Mouse (Mus musculus) midbrain, embryonic 14.5 days (tissue): ENCODE measurements around the gene Tstd2. TPM values are rescaled to one million over a fixed set of nuclear protein-coding genes. Genes with fewer than 3 reads are reported as not detected.

Experiments used
- ATAC-seq: fragments of 200-750 bp; cut with Nextera tagmentation; 2 replicates; pipeline ENCODE4 v1.8.0; 2017; ENCODE audit warnings: moderate number of reproducible peaks, moderate library complexity; ENCODE audit not compliant: low FRiP score, low TSS enrichment
- DNase-seq: peaks from one replicate; pipeline ENCODE4 v3.0.0-alpha.2; 2015
- H3K27ac ChIP-seq: fragments of 300-500 bp; sonication (generic); replicated peaks from 2 replicates; pipeline ENCODE4 v1.5.1; 2014; ENCODE audit warnings: mild to moderate bottlenecking, low read depth, low read length, moderate library complexity
- H3K27me3 ChIP-seq: fragments of 300-500 bp; sonication (generic); 2 replicates; pipeline ENCODE4 v1.6.1; 2014; ENCODE audit warnings: low read length, control low read depth, mixed read lengths; ENCODE audit not compliant: control insufficient read depth, insufficient read depth
- H3K36me3 ChIP-seq: fragments of 300-500 bp; sonication (generic); 2 replicates; pipeline ENCODE4 v1.6.1; 2014; ENCODE audit warnings: low read length, control low read depth; ENCODE audit not compliant: control insufficient read depth, insufficient read depth
- H3K4me1 ChIP-seq: fragments of 300-500 bp; sonication (generic); 2 replicates; pipeline ENCODE4 v1.6.1; 2014; ENCODE audit warnings: mild to moderate bottlenecking, antibody characterized with exemption, low read length, control low read depth; ENCODE audit not compliant: control insufficient read depth, insufficient read depth
- H3K4me2 ChIP-seq: fragments of 300-500 bp; sonication (generic); 2 replicates; pipeline ENCODE4 v1.6.1; 2014; ENCODE audit warnings: mild to moderate bottlenecking, low read length, moderate library complexity
- H3K4me3 ChIP-seq: fragments of 300-500 bp; sonication (generic); replicated peaks from 2 replicates; pipeline ENCODE4 v1.5.1; 2014; ENCODE audit warnings: low read depth, low read length
- H3K9ac ChIP-seq: fragments of 300-500 bp; sonication (generic); replicated peaks from 2 replicates; pipeline ENCODE4 v1.6.1; 2014; ENCODE audit warnings: mild to moderate bottlenecking, low read length, moderate library complexity
- H3K9me3 ChIP-seq: fragments of 300-500 bp; sonication (generic); 2 replicates; pipeline ENCODE4 v1.6.1; 2016; ENCODE audit warnings: low read length, control low read depth, mixed read lengths; ENCODE audit not compliant: control insufficient read depth
- WGBS: fragments of 180-500 bp; shearing (Covaris S2); extraction: QIAGEN DNeasy Blood & Tissue Kit; methylation state at CpG from one replicate; pipeline ENCODE4 v1.1.7; 2014; 5-methylcytosine and 5-hydroxymethylcytosine counted together
- polyA plus RNA-seq: library from polyadenylated mRNA; unstranded; fragments of >200 nt; fragmentation: Nextera tagmentation; extraction: Ambion mirVana; gene quantifications from 2 replicates; pipeline ENCODE4 v1.2.1, GENCODE M21; 2014

Gene Tstd2
- polyA plus RNA-seq, result 23.5 and 24.6 TPM in 2 replicates

GRCm38 (mm10) chr4:46138287-46139222 lies at the start of gene Tstd2, which contains the start of gene Ncbp1:
Gene Tstd2 (minus strand): TSS chr4:46138694.
Gene Ncbp1 (plus strand): TSS chr4:46138613.
- under 1% methylated on average over 85 of the region's 90 CpGs for WGBS
- ATAC-seq (peak; percentile 90), DNase-seq (peak; percentile 97)
- Histone ChIP-seq H3K9me3 (no peaks in the 10 kb centered on the region), H3K36me3 (peaks cover 17% of the 10 kb centered on the region), H3K4me2 (peak within 1 kb of the TSS; percentile 76), H3K27me3 (no peaks in the 10 kb centered on the region), H3K27ac (peak within 1 kb of the TSS; percentile 96), H3K9ac (peak within 1 kb of the TSS; percentile 88), H3K4me1 (peaks cover 16% of the 10 kb centered on the region), H3K4me3 (peak within 1 kb of the TSS; percentile 84)

- WGBS, result 82% methylated on average over 3 of the region's 3 CpGs
Measured at GRCm38 (mm10) chr4:46186466-46186865, 48.0 kb upstream of the Tstd2 start.

DNA sequence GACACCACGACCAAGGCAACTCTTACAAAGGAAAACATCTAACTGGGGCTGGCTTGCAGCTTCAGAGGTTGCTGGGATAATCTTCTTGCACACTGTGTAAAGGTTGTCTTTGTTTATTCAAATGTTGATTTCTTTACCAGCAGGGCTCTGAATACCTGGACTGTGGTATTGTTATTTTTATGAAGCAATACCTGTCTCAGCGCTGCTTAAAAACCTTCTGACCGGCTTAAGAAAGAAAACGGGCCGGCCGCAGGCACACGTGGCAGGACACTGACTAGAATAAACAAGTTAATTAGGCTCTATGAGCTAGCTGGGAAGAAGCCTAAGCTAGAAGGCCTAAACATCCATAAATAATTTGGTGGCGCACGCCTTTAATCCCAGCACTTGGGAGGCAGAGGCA lies 47.4 kb upstream of the Tstd2 start:
- ATAC-seq (no peak), DNase-seq (no peak)
- no peaks in the 10 kb centered on the region for H3K9me3 ChIP-seq
- H3K27ac ChIP-seq, result no peak overlapping the region
- 80% methylated on average over 9 of the region's 9 CpGs for WGBS
- no peak overlapping the region for H3K4me2 ChIP-seq
- H3K36me3 ChIP-seq, result peaks cover 82% of the 10 kb centered on the region
- no peaks in the 10 kb centered on the region for H3K27me3 ChIP-seq
- H3K9ac ChIP-seq, result no peak overlapping the region
- H3K4me3 ChIP-seq, result no peak overlapping the region
- H3K4me1 ChIP-seq, result no peaks in the 10 kb centered on the region

More at GRCm38 (mm10) chr4:46186466-46186865, 48.0 kb upstream of the Tstd2 start:
- Histone ChIP-seq H3K4me2 (no peak overlapping the region), H3K36me3 (peaks cover 82% of the 10 kb centered on the region), H3K4me3 (no peak overlapping the region), H3K27ac (no peak overlapping the region), H3K9ac (no peak overlapping the region), H3K9me3 (no peaks in the 10 kb centered on the region), H3K4me1 (no peaks in the 10 kb centered on the region), H3K27me3 (no peaks in the 10 kb centered on the region)
- ATAC-seq (no peak), DNase-seq (no peak)

DNA sequence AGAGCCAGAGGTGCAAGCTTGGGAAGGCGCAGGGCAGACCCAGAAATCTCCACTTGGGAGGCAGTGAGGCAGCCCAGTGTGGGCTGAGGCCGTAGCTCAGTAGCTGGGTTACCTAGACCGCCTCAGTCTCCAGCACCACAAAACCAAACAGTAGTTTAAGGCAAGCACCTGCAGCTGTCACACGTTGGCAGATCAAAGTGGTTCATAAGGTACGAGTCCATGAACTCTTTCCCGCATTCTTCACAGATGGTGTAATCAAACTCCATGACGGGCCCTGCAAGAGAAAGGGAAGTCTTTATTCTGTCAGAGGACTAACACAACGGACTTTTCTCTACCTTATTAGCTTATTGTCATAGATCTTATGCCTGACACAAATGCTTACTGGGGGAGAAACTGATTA lies 46.9 kb upstream of the Tstd2 start:
- Histone ChIP-seq H3K9ac (no peak overlapping the region), H3K36me3 (peaks cover 82% of the 10 kb centered on the region), H3K4me2 (no peak overlapping the region), H3K27me3 (no peaks in the 10 kb centered on the region), H3K4me1 (no peaks in the 10 kb centered on the region), H3K9me3 (no peaks in the 10 kb centered on the region), H3K4me3 (no peak overlapping the region), H3K27ac (no peak overlapping the region)
- DNase-seq (no peak), ATAC-seq (no peak)
- 83% methylated on average over 8 of the region's 8 CpGs for WGBS

- H3K4me1 ChIP-seq, result no peaks in the 10 kb centered on the region
- DNase-seq, result no peak
- H3K4me2 ChIP-seq, result no peak overlapping the region
- no peak overlapping the region for H3K4me3 ChIP-seq
- no peaks in the 10 kb centered on the region for H3K9me3 ChIP-seq
- peaks cover 83% of the 10 kb centered on the region for H3K36me3 ChIP-seq
- H3K9ac ChIP-seq, result no peak overlapping the region
- WGBS, result 90% methylated on average over 7 of the region's 7 CpGs
- ATAC-seq, result no peak
- H3K27me3 ChIP-seq, result no peaks in the 10 kb centered on the region
- no peak overlapping the region for H3K27ac ChIP-seq
Measured at GRCm38 (mm10) chr4:46182181-46182580, 43.7 kb upstream of the Tstd2 start.

DNA sequence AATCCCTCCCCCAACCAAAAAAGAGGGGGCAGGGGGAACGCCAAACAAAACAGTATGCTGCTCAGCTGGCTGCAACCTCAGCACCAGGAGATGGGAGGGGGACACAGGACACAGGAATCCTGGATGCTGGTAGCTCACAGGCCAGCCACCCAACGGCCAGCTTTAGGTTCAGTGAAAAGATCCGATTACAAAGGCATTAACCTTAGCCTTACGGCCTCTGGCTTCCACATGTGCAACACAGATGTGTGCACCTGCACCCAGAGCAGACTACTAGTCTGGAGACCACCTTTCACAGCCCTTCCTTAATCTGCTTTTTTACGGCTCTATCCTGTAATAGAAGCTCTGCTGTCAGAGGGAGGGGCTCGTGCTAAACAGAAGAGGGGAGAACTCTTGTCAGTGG lies 42.7 kb upstream of the Tstd2 start:
- Histone ChIP-seq H3K27me3 (no peaks in the 10 kb centered on the region), H3K4me2 (no peak overlapping the region), H3K9me3 (no peaks in the 10 kb centered on the region), H3K4me1 (no peaks in the 10 kb centered on the region), H3K36me3 (peaks cover 92% of the 10 kb centered on the region), H3K27ac (no peak overlapping the region), H3K4me3 (no peak overlapping the region), H3K9ac (no peak overlapping the region)
- ATAC-seq (no peak), DNase-seq (no peak)
- 71% methylated on average over 6 of the region's 6 CpGs for WGBS

DNA sequence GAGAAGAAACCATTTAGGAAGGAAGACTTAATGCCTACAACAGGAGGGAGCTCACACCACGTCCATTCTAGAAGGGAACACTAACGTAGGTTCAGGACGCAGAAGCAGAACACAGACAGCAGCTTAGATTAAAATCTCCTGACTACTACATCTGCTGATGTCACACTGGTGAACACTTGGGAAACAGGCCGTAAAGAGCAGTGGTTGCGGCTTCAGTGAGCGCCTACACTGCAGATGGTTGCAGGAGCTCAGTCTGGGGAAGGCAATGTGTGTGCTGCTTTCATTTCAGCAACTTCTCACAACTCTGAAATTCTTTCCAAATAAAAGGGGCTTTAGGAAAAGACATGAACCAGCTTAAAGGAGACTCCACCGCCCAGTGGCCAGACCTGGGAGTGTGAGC lies 39.0 kb upstream of the Tstd2 start:
- ATAC-seq (no peak), DNase-seq (no peak)
- 87% methylated on average over 7 of the region's 7 CpGs for WGBS
- no peaks in the 10 kb centered on the region for H3K9me3 ChIP-seq
- peaks cover 92% of the 10 kb centered on the region for H3K36me3 ChIP-seq
- H3K27me3 ChIP-seq, result no peaks in the 10 kb centered on the region
- H3K4me1 ChIP-seq, result no peaks in the 10 kb centered on the region
- no peak overlapping the region for H3K27ac ChIP-seq
- H3K4me2 ChIP-seq, result no peak overlapping the region
- no peak overlapping the region for H3K4me3 ChIP-seq
- no peak overlapping the region for H3K9ac ChIP-seq

- Histone ChIP-seq H3K27me3 (no peaks in the 10 kb centered on the region), H3K27ac (no peak overlapping the region), H3K4me2 (no peak overlapping the region), H3K9me3 (no peaks in the 10 kb centered on the region), H3K36me3 (peaks cover 92% of the 10 kb centered on the region), H3K4me3 (no peak overlapping the region), H3K4me1 (no peaks in the 10 kb centered on the region), H3K9ac (no peak overlapping the region)
- ATAC-seq (no peak), DNase-seq (no peak)
- 82% methylated on average over 5 of the region's 5 CpGs for WGBS
Measured at GRCm38 (mm10) chr4:46177018-46177417, 38.5 kb upstream of the Tstd2 start.

DNA sequence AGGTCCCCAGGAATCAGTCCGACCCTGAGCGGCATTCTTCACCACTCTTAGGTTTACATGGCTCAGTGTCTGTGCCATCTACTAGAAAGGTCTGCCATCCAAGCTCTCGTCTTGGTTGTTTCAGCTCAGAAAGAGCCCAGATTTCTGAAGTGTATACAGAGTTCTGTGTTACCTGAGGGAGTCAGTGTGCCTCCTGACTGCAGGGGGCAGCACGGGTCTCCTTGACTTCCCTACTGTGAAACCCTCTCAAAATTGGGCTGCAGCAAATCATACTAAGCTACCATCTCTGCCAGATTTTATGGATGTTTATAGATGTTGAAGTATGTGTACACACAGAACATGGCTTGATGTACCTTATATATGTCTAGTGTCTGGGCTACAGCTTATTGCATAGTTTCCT lies 37.8 kb upstream of the Tstd2 start:
- ATAC-seq (no peak), DNase-seq (no peak)
- Histone ChIP-seq H3K4me1 (no peaks in the 10 kb centered on the region), H3K27me3 (no peaks in the 10 kb centered on the region), H3K4me3 (no peak overlapping the region), H3K9ac (no peak overlapping the region), H3K4me2 (no peak overlapping the region), H3K9me3 (no peaks in the 10 kb centered on the region), H3K27ac (no peak overlapping the region), H3K36me3 (peaks cover 92% of the 10 kb centered on the region)
- 83% methylated on average over 4 of the region's 4 CpGs for WGBS
